Mouse (Mus musculus) retina, embryonic 14.5 days (tissue): Measurements from ENCODE around the gene Olfr825.
"Not testable (repeated sequence)": the region's sequence is repeated elsewhere in the genome, so short reads cannot be mapped to it uniquely, and the experiment has no call there.

Experiments used
- DNase-seq: peaks from one replicate; pipeline ENCODE4 v3.0.0-alpha.2; 2015; ENCODE audit warnings: low spot score

Olfr825 gene

GRCm38 (mm10) chr10:130166666-130167065 is at the start of gene Olfr825:
Gene Olfr825 (minus strand): TSS chr10:130166766.
- DNase-seq: no peak

GRCm38 (mm10) chr10:130214303-130214702 is 47.7 kb upstream of the Olfr825 start, which contains the start of gene Olfr827:
Gene Olfr827 (minus strand): TSS chr10:130214403.
- DNase-seq: no peak

- no peak for DNase-seq
These were observed 17.5 kb upstream of the Olfr825 start, which contains the start of gene Olfr826 for GRCm38 (mm10) chr10:130184086-130184485. Gene Olfr826 (minus strand): TSS chr10:130184186.

DNA sequence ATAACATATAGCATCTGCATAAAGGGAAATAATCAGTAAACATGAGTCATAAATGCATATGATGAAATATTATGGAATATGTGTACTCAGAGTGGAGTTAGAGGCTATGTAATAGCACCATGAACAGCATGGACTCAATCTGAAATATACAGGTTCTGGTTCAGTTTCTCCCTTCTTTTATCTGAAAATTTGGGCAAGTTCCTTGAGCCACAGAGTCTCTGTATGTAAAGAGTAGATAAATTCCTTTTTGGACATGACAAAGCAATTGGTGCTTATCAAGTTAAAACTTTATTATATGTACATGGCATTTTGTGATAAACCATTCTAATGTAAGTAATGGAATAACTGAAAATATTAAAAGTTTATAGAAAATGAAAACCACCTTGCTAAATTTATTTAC is 1.4 kb downstream of the Olfr825 start:
- no peak for DNase-seq

DNA sequence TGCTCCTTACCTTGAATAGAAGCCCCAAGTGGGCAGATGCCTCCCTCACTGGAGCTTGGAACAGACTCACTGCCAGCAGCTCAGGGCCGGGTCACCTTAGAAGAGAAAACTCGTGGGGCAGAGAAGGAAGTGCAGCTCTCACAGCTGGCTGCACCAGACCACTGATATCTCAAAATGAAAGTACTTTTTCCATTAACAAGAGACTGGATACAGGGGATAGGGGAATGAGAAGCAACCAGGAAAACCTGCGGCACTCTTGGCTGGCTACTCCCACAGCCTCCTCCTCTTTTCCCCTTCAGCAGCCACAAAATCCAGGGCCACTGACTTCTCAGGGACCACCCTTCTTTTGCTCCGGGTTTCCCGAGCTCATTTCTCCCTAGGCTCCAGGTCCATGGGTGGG is 22.4 kb downstream of the Olfr825 start:
- DNase-seq: no peak

- DNase-seq: not testable (repeated sequence)
These were observed 24.1 kb downstream of the Olfr825 start for GRCm38 (mm10) chr10:130142481-130142880.

- DNase-seq: no peak
These were observed 31.8 kb downstream of the Olfr825 start for GRCm38 (mm10) chr10:130134811-130135210.

- not testable (repeated sequence) for DNase-seq
These were observed 36.7 kb downstream of the Olfr825 start, which contains the start of gene Olfr824 for GRCm38 (mm10) chr10:130129900-130130299. Gene Olfr824 (minus strand): TSS chr10:130130000.

DNA sequence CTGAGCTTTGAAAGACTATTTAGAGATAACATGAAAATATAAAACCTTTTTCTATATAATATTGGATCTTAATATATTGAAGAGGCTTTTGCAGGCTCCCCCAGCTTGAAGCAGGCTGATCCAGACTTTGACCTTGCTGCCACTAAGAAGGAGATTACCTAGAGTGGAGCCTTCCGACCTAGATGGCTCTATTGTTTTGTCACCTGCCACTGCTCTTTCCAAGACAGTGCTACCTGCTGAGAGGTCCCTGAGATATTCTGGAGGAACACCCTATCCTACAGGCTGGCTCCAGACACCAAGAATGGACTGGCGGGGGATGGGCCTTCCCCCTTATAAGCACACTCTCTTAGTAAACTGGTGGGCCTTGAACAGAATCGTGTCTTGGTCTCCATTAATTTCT is 50.5 kb downstream of the Olfr825 start:
- DNase-seq: not testable (repeated sequence)

DNA sequence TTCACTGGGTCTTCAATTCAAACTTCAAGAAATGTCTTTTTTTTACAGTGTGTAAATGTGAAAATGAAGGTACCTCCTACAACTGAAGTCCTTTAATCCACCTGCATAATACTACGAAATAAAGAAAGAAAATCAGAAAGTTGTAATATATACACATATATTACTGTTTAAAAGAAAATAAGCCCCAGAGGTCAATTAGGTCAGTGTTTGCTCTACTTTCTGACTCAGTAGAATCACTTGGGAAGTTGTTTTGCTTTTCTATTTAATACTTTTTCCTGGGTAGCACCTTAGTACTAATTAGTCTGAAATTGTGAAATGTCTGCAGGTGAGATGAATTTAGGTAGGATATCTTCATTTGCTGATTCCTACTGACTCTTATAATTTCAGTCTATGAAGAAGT is 51.3 kb downstream of the Olfr825 start, which contains the start of gene Olfr823:
TSS of gene Olfr823 (minus strand) at position 101 of the 400 bp plus-strand sequence.
- not testable (repeated sequence) for DNase-seq
